Mouse (Mus musculus) heart, embryonic 10.5 days (tissue): ENCODE results near the gene Tcp10c. TPM values are rescaled to one million over a fixed set of nuclear protein-coding genes. Genes with fewer than 3 reads are reported as not detected.
"Not testable (repeated sequence)": the region's sequence is repeated elsewhere in the genome, so short reads cannot be mapped to it uniquely, and the experiment has no call there.

Experiments used
- DNase-seq: peaks from one replicate; pipeline ENCODE4 v3.0.0-alpha.2; 2017; ENCODE audit warnings: low spot score
- H3K27ac ChIP-seq: fragments of 300-500 bp; sonication (generic); 2 replicates; pipeline ENCODE4 v1.5.1; 2016; ENCODE audit warnings: mild to moderate bottlenecking
- H3K27me3 ChIP-seq: fragments of 300-500 bp; sonication (generic); 2 replicates; pipeline ENCODE4 v1.6.1; 2016; ENCODE audit warnings: mild to moderate bottlenecking; ENCODE audit not compliant: poor library complexity, insufficient read depth, severe bottlenecking
- H3K36me3 ChIP-seq: fragments of 300-500 bp; sonication (generic); 2 replicates; pipeline ENCODE4 v1.6.1; 2016; ENCODE audit warnings: mild to moderate bottlenecking, moderate library complexity
- H3K4me1 ChIP-seq: fragments of 300-500 bp; sonication (generic); 2 replicates; pipeline ENCODE4 v1.6.1; 2016; ENCODE audit warnings: mild to moderate bottlenecking
- H3K4me3 ChIP-seq: fragments of 300-500 bp; sonication (generic); 2 replicates; pipeline ENCODE4 v1.5.1; 2016; ENCODE audit warnings: mild to moderate bottlenecking, moderate library complexity
- H3K9me3 ChIP-seq: fragments of 300-500 bp; sonication (generic); 2 replicates; pipeline ENCODE4 v1.6.1; 2016; ENCODE audit warnings: mild to moderate bottlenecking, moderate library complexity
- WGBS: fragments of 180-500 bp; shearing (Covaris S2); methylation state at CpG from one replicate; pipeline ENCODE4 v1.1.7; 2016; 5-methylcytosine and 5-hydroxymethylcytosine counted together
- polyA plus RNA-seq: library from polyadenylated mRNA; unstranded; fragments of >200 nt; fragmentation: Nextera tagmentation; extraction: Ambion mirVana; gene quantifications from 2 replicates; pipeline ENCODE4 v1.2.1, GENCODE M21; 2016

Gene Tcp10c
- polyA plus RNA-seq, 1 experiment from 2014 or later = not detected

GRCm38 (mm10) chr17:13362489-13362888 lies 8.1 kb downstream of the Tcp10c start:
- WGBS = 73% methylated on average over 2 of the region's 2 CpGs
- not testable (repeated sequence) for H3K4me3 ChIP-seq, H3K36me3 ChIP-seq, H3K27me3 ChIP-seq, H3K27ac ChIP-seq, H3K4me1 ChIP-seq
- H3K9me3 ChIP-seq = peaks cover 21% of the 10 kb centered on the region
- DNase-seq = peak; percentile 27

GRCm38 (mm10) chr17:13363773-13364172 lies 9.4 kb downstream of the Tcp10c start:
- not testable (repeated sequence) for DNase-seq, H3K27ac ChIP-seq
- 84% methylated on average over 5 of the region's 5 CpGs for WGBS

GRCm38 (mm10) chr17:13364196-13364595 lies 9.8 kb downstream of the Tcp10c start:
- H3K4me3 ChIP-seq, H3K27ac ChIP-seq, H3K4me1 ChIP-seq, H3K27me3 ChIP-seq, H3K36me3 ChIP-seq: not testable (repeated sequence)
- WGBS = 78% methylated on average over 9 of the region's 9 CpGs
- peak; percentile 72 for DNase-seq
- H3K9me3 ChIP-seq = peaks cover 29% of the 10 kb centered on the region

More at GRCm38 (mm10) chr17:13363773-13364172, 9.4 kb downstream of the Tcp10c start:
- not testable (repeated sequence) for H3K4me3 ChIP-seq, H3K27me3 ChIP-seq, H3K4me1 ChIP-seq, H3K36me3 ChIP-seq
- H3K9me3 ChIP-seq = peaks cover 27% of the 10 kb centered on the region

GRCm38 (mm10) chr17:13367181-13367580 lies 12.8 kb downstream of the Tcp10c start:
- not testable (repeated sequence) for H3K4me1 ChIP-seq, H3K27me3 ChIP-seq, H3K36me3 ChIP-seq, H3K4me3 ChIP-seq, H3K27ac ChIP-seq
- H3K9me3 ChIP-seq = peaks cover 29% of the 10 kb centered on the region
- WGBS = 90% methylated on average over 9 of the region's 9 CpGs
- DNase-seq = peak; percentile 72

GRCm38 (mm10) chr17:13368658-13369057 lies 14.3 kb downstream of the Tcp10c start:
- not testable (repeated sequence) for H3K27ac ChIP-seq, H3K27me3 ChIP-seq, H3K36me3 ChIP-seq, H3K4me3 ChIP-seq, H3K4me1 ChIP-seq
- peaks cover 21% of the 10 kb centered on the region for H3K9me3 ChIP-seq
- 84% methylated on average over 7 of the region's 7 CpGs for WGBS
- peak; percentile 62 for DNase-seq

GRCm38 (mm10) chr17:13370746-13371145 lies 16.4 kb downstream of the Tcp10c start:
- not testable (repeated sequence) for H3K36me3 ChIP-seq, H3K4me3 ChIP-seq, H3K27ac ChIP-seq, H3K4me1 ChIP-seq, DNase-seq, H3K27me3 ChIP-seq
- peaks cover 14% of the 10 kb centered on the region for H3K9me3 ChIP-seq
- 69% methylated on average over 6 of the region's 6 CpGs for WGBS

- not testable (repeated sequence) for H3K4me1 ChIP-seq
- WGBS = 79% methylated on average over 3 of the region's 3 CpGs
- DNase-seq = peak; percentile 52
Observed at GRCm38 (mm10) chr17:13378341-13378740, 24.0 kb downstream of the Tcp10c start.

GRCm38 (mm10) chr17:13379951-13380615 lies 25.7 kb downstream of the Tcp10c start:
- H3K4me1 ChIP-seq, H3K36me3 ChIP-seq, H3K27ac ChIP-seq, H3K4me3 ChIP-seq, H3K27me3 ChIP-seq, DNase-seq: not testable (repeated sequence)
- WGBS = 78% methylated on average over 7 of the region's 7 CpGs
- peaks cover 17% of the 10 kb centered on the region for H3K9me3 ChIP-seq

More at GRCm38 (mm10) chr17:13378341-13378740, 24.0 kb downstream of the Tcp10c start:
- H3K4me3 ChIP-seq, H3K27ac ChIP-seq, H3K27me3 ChIP-seq, H3K36me3 ChIP-seq: not testable (repeated sequence)
- peaks cover 17% of the 10 kb centered on the region for H3K9me3 ChIP-seq

GRCm38 (mm10) chr17:13381286-13381685 lies 26.9 kb downstream of the Tcp10c start:
- peaks cover 19% of the 10 kb centered on the region for H3K9me3 ChIP-seq
- 86% methylated on average over 2 of the region's 2 CpGs for WGBS
- H3K27ac ChIP-seq, H3K27me3 ChIP-seq, H3K4me1 ChIP-seq, H3K36me3 ChIP-seq, DNase-seq, H3K4me3 ChIP-seq: not testable (repeated sequence)

- H3K27me3 ChIP-seq, H3K27ac ChIP-seq, DNase-seq, H3K4me1 ChIP-seq, H3K4me3 ChIP-seq, H3K36me3 ChIP-seq: not testable (repeated sequence)
- H3K9me3 ChIP-seq = peaks cover 26% of the 10 kb centered on the region
- WGBS = 89% methylated on average over 1 of the region's 4 CpGs
Observed at GRCm38 (mm10) chr17:13391020-13391419, 36.6 kb downstream of the Tcp10c start.

GRCm38 (mm10) chr17:13399961-13400360 lies 45.6 kb downstream of the Tcp10c start:
- H3K4me1 ChIP-seq, H3K27me3 ChIP-seq, H3K27ac ChIP-seq, H3K36me3 ChIP-seq, H3K4me3 ChIP-seq, DNase-seq: not testable (repeated sequence)
- WGBS = 79% methylated on average over 4 of the region's 5 CpGs
- peaks cover 28% of the 10 kb centered on the region for H3K9me3 ChIP-seq

GRCm38 (mm10) chr17:13402118-13402517 lies 47.7 kb downstream of the Tcp10c start:
- not testable (repeated sequence) for H3K27me3 ChIP-seq, H3K36me3 ChIP-seq, H3K27ac ChIP-seq, DNase-seq, H3K4me3 ChIP-seq, H3K4me1 ChIP-seq
- peaks cover 23% of the 10 kb centered on the region for H3K9me3 ChIP-seq

- H3K36me3 ChIP-seq, H3K4me3 ChIP-seq, DNase-seq, H3K27ac ChIP-seq, H3K4me1 ChIP-seq, H3K27me3 ChIP-seq: not testable (repeated sequence)
- WGBS = 72% methylated on average over 5 of the region's 5 CpGs
- H3K9me3 ChIP-seq = peaks cover 16% of the 10 kb centered on the region
Observed at GRCm38 (mm10) chr17:13403527-13404131, 49.3 kb downstream of the Tcp10c start.

GRCm38 (mm10) chr17:13406023-13406422 lies 51.7 kb downstream of the Tcp10c start:
- DNase-seq, H3K4me1 ChIP-seq, H3K9me3 ChIP-seq, H3K4me3 ChIP-seq, H3K27me3 ChIP-seq, H3K27ac ChIP-seq, H3K36me3 ChIP-seq: not testable (repeated sequence)
- WGBS = 86% methylated on average over 3 of the region's 3 CpGs
